Mouse (Mus musculus): Measurements from ENCODE around the gene Fbln7.

Gene Fbln7

DNA sequence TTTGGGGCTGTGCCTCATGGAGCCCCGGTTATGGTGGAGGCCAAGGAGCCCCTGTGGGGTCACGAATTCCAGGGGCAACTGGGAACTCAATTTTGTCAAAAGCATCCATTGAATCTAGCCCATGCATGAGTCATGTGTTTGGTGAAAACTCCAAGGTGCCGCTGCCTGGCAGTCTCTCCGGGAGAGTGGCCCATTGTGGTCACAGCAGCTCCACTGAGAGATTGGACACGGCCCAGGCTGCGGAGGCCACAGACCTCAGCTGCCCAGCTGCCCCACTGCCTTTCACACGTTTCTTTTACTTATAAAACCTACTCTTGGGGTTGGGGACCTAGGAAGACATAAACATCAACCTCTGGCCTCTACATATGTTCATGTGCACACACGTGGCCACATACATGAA is 12.7 kb downstream of the Fbln7 start:
- DNase-seq = no peak

DNA sequence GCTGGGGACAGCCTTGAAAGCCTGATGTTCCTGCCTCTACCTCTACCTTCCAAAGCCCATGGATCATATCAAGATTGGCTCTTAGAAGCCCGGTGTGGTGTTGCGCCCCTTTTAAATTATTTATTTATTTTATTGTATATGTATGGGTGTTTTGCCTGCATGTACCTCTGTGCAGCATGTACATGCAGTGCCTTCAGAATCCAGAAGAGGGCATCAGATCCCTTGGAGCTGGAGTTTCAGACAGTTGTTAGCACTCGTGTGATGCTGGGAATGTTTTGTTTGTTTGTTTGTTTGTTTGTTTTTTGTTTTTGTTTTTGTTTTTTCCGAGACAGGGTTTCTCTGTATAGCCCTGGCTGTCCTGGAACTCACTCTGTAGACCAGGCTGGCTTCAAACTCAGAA is 18.5 kb downstream of the Fbln7 start:
- DNase-seq = peak; percentile 41

DNA sequence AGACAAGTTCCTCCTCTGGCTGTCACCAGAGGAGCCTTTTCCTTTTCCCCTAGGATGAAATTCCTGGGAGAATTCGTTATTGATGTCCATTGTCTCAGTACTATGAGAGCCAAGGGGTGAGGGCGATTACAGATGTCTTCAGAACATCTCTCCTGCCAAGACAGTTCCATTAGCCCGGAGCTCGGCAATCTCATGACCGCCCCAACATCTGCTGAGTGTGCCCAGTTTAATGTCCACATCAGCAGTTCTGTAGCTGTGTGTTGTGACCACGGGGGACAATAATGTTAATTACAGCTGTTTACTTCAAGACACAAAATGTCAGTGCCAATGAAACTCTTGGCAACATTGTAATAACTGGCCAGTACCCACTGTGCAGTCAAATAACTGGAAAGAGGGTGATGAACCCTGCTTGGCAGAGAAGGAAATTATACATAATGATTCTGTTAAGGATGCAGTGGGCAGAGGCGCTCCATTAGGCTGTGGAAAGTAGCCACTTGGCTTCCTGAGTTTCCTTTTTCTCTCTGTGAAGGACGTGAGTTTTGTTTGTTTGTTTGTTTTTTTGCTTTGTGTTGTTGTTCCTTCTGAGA is 22.5 kb downstream of the Fbln7 start:
- DNase-seq = no peak

DNA sequence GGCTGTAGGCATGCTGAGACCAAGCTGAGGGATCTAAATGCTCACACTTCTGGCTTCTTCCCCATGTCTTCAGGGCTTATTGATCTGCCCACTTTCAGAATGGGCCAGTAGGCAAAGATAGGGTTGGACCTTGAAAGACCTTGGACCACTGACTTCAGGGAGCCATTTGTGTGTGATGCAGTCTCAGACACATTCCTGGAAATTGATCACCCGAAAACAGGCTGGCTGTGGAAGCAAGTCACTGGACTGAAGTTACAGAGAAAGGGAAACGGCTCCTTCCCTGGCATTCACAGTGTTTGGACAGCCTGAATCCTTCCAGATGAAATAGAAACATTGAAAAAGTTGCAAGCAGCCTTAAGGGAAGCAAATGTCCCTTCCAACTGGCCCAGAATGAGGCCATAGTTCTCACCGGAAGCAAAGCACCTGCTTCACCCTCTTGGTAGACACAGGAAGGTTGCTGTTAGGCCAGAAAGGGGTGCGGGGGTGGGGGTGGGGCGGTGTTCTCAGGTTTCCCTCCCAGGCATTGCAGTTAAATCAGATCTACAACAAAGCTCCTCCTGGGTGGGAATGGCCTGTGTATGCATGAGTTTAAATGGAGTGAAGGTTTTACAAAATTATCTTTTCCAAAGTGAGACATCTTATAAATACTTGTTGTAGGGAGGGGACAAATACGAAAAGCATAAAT is 25.2 kb downstream of the Fbln7 start:
- no peak for DNase-seq

DNA sequence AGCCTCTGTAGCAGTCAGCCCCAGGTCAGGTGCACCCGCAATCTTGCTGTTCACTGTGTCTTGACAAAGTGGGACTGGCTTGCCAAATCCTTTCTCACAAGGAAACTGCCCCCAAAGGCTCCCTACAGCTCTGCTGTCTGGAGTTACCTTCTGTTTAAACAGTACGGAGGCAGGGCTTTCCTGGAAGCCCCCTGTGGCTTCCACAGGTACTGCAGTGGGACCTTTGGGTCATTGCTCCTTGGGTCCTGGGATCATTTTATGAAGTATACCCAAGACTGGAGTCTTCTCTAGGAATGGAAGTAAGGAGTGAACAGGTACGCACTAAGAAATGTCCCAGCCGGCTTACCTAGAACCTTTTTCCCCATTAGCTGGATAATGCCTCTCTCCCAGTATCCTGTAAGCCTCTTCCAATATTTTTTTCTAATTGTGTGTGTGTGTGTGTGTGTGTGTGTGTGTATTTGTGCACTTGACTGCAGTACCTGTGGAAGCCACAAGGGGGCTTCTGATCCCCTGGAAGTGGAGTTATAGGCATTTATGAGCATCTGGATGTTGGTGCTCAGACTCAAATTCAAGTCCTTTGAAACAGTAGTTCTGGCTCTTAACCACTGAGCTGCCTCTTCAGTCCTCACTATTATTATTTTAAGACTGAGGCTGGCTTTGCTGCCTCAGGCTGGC is 28.0 kb downstream of the Fbln7 start:
- no peak for DNase-seq

DNA sequence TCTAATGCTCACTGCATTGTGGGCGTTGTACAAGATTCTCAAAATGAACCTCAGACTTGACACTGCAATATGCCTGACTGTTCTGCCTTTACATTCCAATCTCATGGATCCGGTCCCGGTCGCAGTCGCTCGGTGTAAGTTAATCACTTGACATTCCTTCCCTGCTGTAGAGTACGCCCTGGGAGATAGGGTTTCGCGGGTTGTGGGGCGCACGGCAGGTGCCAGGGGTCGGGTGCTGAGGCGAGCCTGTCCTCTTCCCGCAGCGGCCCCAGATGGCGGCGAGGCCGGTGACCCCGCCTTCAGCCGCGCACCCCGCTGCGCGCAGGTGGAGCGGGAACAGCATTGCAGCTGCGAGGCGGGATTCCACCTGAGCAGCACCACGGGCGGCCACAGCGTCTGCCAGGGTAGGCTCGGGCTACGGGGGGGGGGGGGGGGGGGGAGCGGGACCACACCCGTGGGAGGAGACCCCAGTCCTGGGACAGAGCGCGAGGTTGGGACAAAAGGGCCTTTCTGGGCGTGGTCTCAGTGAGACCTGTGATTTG is 29.5 kb downstream of the Fbln7 start:
- no peak for DNase-seq

DNA sequence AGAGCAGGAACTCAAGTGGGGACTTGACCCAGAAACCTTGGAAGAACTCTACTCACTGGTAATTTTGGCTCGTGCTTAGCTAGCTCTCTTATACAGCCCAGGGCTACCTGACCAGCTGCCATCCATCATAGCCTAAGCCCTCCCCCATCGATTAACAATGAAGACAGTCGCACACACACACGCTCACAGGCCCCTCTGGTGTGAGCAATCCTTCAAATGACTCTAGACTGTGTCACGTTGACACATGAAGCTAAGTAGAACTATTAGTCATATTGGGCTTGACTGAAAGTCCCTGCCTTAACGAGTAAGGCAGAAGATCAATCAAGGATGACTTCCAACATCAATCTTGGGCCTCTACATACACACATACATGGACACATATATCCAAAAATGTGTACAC is 40.1 kb downstream of the Fbln7 start:
- DNase-seq = no peak

DNA sequence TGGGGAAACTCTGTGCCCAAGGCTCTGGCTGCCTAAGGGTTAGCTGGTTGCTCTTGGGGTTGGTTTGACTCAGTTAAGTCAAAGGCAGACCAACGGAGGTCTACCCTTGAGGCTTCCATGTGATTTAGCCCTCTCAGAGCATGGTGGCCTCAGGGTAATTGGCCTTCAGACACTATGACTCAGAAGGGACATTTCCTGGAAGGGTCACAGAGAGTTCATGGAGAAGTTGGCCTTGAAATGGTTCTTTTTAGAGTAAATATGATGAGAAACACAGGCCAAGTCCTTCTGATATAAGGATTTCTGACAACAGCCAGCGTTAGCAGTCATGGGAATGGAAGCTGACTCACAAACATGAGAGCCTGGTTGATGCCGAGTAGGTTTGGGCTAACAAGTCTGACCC is 40.9 kb downstream of the Fbln7 start:
- DNase-seq = no peak

DNA sequence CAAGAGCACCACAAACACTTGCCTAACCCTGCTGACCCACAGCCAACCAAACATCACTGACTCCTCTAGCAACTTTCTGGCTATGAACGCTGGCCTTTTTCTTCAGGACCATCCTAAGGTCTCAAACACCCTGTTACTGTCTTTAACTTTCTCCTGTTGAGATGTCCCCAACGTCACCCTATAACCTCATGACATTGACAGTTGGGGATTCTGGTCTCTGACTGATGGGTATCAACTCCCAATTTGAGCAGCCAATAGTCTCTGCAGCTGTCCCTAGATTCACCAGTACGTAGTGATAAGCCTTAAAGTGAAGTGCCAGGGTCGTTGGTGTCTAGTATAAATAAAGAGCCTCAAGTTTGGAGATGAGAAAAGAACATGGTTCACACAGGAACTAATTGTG is 52.2 kb downstream of the Fbln7 start:
- no peak for DNase-seq

DNA sequence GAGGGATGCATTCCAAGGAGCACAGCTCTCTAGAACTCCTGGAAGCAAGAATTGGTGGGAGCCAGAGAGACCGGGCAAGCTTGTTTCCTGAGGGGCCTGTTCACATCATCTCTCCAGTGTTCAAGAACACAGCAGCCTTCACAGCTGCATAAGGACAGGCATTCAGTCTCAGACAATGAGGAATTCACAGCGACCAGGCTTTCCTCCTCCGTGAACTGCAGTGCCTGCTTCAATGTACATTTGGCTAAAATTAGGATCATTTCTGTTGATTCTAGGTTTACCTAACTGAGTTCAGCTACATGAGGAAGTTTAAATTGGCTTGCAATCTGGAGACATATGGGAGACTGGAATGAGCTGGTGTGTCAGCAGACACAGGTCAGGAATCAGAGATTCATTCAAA is 53.7 kb downstream of the Fbln7 start:
- DNase-seq = no peak

DNA sequence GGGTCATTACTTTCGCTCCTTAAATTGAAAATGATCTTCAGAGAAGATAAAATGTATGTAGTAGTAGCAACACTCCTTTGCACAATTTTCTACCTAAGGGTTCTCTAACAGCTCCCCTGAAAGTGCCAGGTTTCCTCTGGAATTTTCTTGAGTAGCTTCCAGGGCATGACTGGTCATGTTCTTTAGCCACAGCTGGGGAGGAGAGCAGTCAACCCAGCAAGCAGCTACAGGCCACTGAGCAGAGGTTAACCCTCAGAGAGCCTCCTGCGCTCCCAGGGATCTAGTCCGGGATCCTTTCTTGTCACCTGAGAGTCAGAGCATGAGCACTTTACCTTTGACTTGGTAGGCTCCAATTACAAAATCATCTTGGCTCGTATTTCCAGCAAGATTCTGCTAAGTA is 62.0 kb downstream of the Fbln7 start:
- no peak for DNase-seq

DNA sequence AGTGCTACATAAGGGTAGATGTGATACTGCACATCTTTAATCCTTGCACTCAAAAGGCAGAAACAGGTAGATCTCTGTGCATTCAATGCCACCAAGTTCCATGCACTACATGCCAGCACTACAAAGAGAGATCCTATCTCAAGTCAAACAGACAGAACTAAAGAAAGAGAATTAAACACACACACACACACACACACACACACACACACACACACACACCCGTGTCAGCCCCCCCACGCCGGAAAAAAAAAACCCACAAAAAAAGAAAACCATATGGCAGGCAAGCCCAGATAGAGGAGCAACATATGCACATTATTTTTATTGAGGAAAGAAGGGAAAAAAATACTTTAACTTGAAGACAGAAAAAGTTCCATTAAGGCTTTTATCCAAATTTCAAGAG is 65.7 kb downstream of the Fbln7 start:
- DNase-seq = no peak

DNA sequence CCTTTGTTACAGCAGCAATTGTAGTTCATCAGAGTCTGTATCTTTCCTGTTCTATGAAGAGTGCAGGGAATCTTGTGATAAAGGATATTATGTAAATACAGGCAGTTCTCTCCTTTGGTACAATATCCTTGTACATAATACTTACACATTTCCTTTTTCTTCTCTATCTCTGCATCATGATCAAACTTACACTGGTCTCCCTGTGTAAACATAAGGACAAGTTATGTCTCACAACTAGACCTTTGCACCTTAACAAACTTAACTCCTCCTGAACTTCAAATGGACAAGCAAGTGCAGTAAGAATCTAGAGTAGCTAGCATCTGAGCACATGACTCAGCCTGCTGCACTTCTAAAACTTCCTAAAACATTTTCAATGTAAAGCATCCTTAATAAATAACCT is 67.9 kb downstream of the Fbln7 start:
- DNase-seq = no peak

DNA sequence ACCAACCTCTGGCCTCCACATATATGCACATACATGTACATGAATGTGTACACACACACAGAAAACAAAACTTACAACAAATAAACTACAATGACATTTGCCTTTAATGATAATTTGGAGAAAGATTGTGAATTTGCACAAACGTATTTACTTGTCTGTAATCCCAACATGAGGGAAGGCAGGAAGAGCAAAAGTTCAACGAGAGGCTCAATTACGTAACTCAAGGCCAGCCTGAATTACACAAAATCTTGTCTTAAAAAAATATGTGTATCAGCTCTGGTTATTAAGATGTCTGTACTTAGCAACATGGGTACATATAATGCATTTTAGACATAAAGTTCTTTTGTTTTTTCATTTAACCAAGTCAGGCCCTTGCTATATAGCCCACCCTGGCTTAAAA is 73.5 kb downstream of the Fbln7 start:
- DNase-seq = no peak

DNA sequence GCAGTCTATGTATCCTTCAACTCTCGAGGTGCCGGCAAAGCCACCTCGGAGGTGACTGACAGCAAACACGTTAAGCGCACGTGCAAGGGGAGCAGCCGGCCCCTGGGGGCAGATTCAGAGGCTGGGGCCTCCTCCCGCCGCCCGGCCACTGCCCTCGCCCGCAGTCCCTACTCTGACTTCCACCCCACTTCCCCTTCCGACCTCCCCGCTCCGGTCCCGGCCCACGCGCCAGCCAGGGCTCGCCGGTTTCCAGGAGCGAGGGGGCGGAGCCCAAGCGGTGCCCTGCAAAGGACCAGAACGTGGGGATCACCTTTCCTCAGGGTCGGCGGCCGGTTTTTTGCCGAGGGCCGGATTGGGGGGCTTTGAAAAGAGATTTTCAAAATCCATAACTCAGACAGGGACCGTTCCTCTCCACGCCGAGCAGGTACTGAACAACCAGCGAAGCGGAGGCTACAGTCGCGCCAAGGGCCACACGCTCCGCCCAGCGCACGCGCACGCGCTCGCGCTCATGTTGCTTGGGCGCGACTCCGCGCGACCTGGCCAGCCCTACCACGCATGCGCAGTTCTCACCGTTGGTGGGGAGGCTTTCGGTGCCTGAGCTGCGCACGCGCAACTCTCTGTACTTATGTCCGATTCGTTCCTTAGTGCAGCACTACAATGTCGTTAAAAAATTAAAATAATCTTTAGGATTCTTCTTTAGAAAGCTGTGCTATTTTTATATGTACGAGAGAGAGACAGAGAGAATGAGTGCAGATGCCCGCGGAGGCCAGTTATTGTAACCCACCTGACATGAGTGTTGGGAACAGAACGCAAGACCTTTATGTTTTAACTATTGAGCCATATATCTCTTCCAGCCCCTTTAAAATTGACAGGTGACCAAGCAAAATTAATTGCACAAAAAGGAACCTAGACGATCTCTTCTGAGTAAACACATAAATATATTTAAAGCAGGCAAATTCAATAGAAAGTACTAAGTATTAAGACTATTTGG is 81.1 kb downstream of the Fbln7 start, which contains the start of gene Zc3h8:
TSS of gene Zc3h8 (minus strand) at position 540 of the 991 bp plus-strand sequence.
- peak; percentile 97 for DNase-seq

Measured in lung, postnatal 36 days (tissue).